8 mouse cellular contexts compared by ENCODE assay signal in genomic region chr4:150119055-150119454, GRCm38 (mm10). TPM values are rescaled to one million over a fixed set of nuclear protein-coding genes. Genes with fewer than 3 reads are reported as not detected.
A peak's percentile ranks its signal among the peaks of the same experiment; 100 is the strongest.
DNase-seq lines count a peak whose midpoint lies in the region; ATAC-seq lines count a peak whose summit lies in the region.
"Had no signal": no experiment of that assay in that cellular context is flagged by ENCODE, and none has a peak within 500 bp of the region (broad histone marks: within the 10 kb centered on the region; RNA-seq: fewer than 3 reads in every experiment).

Slc2a5 (plus strand) TSS chr4:150119283.

- peak; percentile 19 for DNase-seq in thymus, postnatal 14 days
- DNase-seq in thymus, postnatal 10 days (ENCODE audit: low spot score in 2 of 2) = no peak
- DNase-seq in testis, postnatal 14 days (ENCODE audit: low spot score) = peak; percentile 57
- DNase-seq in layer of hippocampus, postnatal 10 days (ENCODE audit: low spot score in 2 of 2) = no peak
- no peak for DNase-seq in spleen, postnatal 36 days (ENCODE audit: low spot score in 2 of 2)

- H3K4me1 ChIP-seq in forebrain, embryonic 12.5 days = peaks cover 12% of the 10 kb centered on the region
- H3K4me1 ChIP-seq in limb, embryonic 15.5 days = peaks cover 22% of the 10 kb centered on the region

- H3K36me3 ChIP-seq in forebrain, embryonic 12.5 days (replicated peaks) = no peaks in the 10 kb centered on the region
- no peaks in the 10 kb centered on the region for H3K36me3 ChIP-seq in limb, embryonic 15.5 days

- H3K27me3 ChIP-seq in forebrain, embryonic 12.5 days = no peaks in the 10 kb centered on the region
- H3K27me3 ChIP-seq in limb, embryonic 15.5 days = no peaks in the 10 kb centered on the region

- H3K9me3 ChIP-seq in forebrain, embryonic 12.5 days = no peaks in the 10 kb centered on the region
- H3K9me3 ChIP-seq in limb, embryonic 15.5 days = no peaks in the 10 kb centered on the region

- peak within 1 kb of the TSS; percentile 45 for H3K4me2 ChIP-seq in forebrain, embryonic 12.5 days
- H3K4me2 ChIP-seq in limb, embryonic 15.5 days = peak within 1 kb of the TSS; percentile 31

- H3K9ac ChIP-seq in forebrain, embryonic 12.5 days = no peak within 1 kb of the TSS
- H3K9ac ChIP-seq in limb, embryonic 15.5 days = no peak within 1 kb of the TSS

- 7% methylated on average over 15 of the region's 15 CpGs for WGBS in forebrain, embryonic 12.5 days
- 8% methylated on average over 15 of the region's 15 CpGs for whole genome bisulfite sequencing in limb, embryonic 15.5 days

- peak; percentile 51; the same call in 1 of the 2 replicates for ATAC-seq in forebrain, embryonic 12.5 days (ENCODE audit: low FRiP score)
- ATAC-seq in limb, embryonic 15.5 days (ENCODE audit: insufficient number of reproducible peaks, low FRiP score, low TSS enrichment, low read depth) = no peak
- ATAC-seq: inflammation-experienced regulatory T-cells, adult 6 months had no signal

- peak within 1 kb of the TSS; percentile 14; the same call in 1 of the 2 replicates for H3K4me3 ChIP-seq in forebrain, embryonic 12.5 days (replicated peaks)
- H3K4me3 ChIP-seq in limb, embryonic 15.5 days = no peak within 1 kb of the TSS

- no peak within 1 kb of the TSS for H3K27ac ChIP-seq in forebrain, embryonic 12.5 days
- no peak within 1 kb of the TSS for H3K27ac ChIP-seq in limb, embryonic 15.5 days

RNA-seq across cellular contexts. Expression of gene Slc2a5, which starts in this region (rescaled TPM):
- polyA plus RNA-seq in forebrain, embryonic 12.5 days (2016; fragmentation: Nextera tagmentation; extraction: Ambion mirVana) = 1.1 and 1.3 TPM in 2 replicates
- polyA plus RNA-seq in limb, embryonic 15.5 days (2015; fragmentation: Nextera tagmentation; extraction: Ambion mirVana) = 2.0 and 2.3 TPM in 2 replicates
- total RNA-seq in layer of hippocampus, postnatal 10 days (2021) = 1 to 10 TPM; 3.9 to 5.3 TPM
- polyA plus RNA-seq: inflammation-experienced regulatory T-cells, adult 6 months had no signal

Comparison
In these comparisons a context has a peak if more than half of its experiments do, and no peak if none do; other contexts are left out.
1. DNase-seq: peak in thymus, postnatal 14 days (single experiment) and testis, postnatal 14 days (single experiment); none in thymus, postnatal 10 days (0 of 2), layer of hippocampus, postnatal 10 days (0 of 2) and spleen, postnatal 36 days (0 of 2).